Mouse (Mus musculus) ES-Bruce4 (cell line): Measurements from ENCODE around the gene Specc1l. TPM values are rescaled to one million over a fixed set of nuclear protein-coding genes. Genes with fewer than 3 reads are reported as not detected.
A peak's percentile ranks its signal among the peaks of the same experiment; 100 is the strongest.

Source experiments
- H3K27ac ChIP-seq: 2 replicates; pipeline ENCODE4 v1.5.1; 2012; ENCODE audit warnings: low read length, inconsistent platforms; ENCODE audit not compliant: insufficient read depth
- H3K27me3 ChIP-seq: 2 replicates; pipeline ENCODE4 v1.6.1; 2012; ENCODE audit warnings: mild to moderate bottlenecking, low read length, inconsistent platforms; ENCODE audit not compliant: control insufficient read depth, poor library complexity, insufficient read depth, severe bottlenecking
- H3K36me3 ChIP-seq: 2 replicates; pipeline ENCODE4 v1.6.1; 2012; ENCODE audit warnings: inconsistent platforms, mild to moderate bottlenecking, low read length, moderate library complexity; ENCODE audit not compliant: control insufficient read depth, poor library complexity, insufficient read depth, severe bottlenecking
- H3K4me1 ChIP-seq: one replicate; pipeline ENCODE4 v1.8.1; 2011; ENCODE audit warnings: low read length; ENCODE audit not compliant: control insufficient read depth, insufficient read depth
- H3K4me3 ChIP-seq: 2 replicates; pipeline ENCODE4 v1.5.1; 2011; ENCODE audit warnings: low read depth, mild to moderate bottlenecking, low read length
- H3K9ac ChIP-seq: 2 replicates; pipeline ENCODE4 v1.6.1; 2012; ENCODE audit warnings: low read depth, mild to moderate bottlenecking, inconsistent platforms; ENCODE audit not compliant: poor library complexity, severe bottlenecking
- H3K9me3 ChIP-seq: replicated peaks from 2 replicates; pipeline ENCODE4 v1.6.1; 2012; ENCODE audit warnings: mild to moderate bottlenecking, low read length, inconsistent platforms; ENCODE audit not compliant: control insufficient read depth, poor library complexity, insufficient read depth, severe bottlenecking
- CTCF ChIP-seq: IDR thresholded peaks from one replicate; pipeline ENCODE4 v1.8.1; 2011; ENCODE audit warnings: low read depth, low read length
- EP300 ChIP-seq: IDR thresholded peaks from 2 replicates; pipeline ENCODE4 v1.6.1; 2011; ENCODE audit warnings: low read depth, low read length; ENCODE audit not compliant: insufficient read depth
- POLR2A ChIP-seq: IDR thresholded peaks from one replicate; pipeline ENCODE4 v1.8.1; 2011; ENCODE audit warnings: low read length; ENCODE audit not compliant: insufficient read depth
- polyA plus RNA-seq: library from polyadenylated mRNA; stranded (reverse); fragments of >200 nt; gene quantifications from 2 replicates; pipeline ENCODE4 v1.2.4, GENCODE M21; 2011; ENCODE audit warnings: low read depth; ENCODE audit not compliant: missing spikeins, insufficient read depth, insufficient read length

Gene Specc1l
- 41.2 and 41.5 TPM in 2 replicates for polyA plus RNA-seq

DNA sequence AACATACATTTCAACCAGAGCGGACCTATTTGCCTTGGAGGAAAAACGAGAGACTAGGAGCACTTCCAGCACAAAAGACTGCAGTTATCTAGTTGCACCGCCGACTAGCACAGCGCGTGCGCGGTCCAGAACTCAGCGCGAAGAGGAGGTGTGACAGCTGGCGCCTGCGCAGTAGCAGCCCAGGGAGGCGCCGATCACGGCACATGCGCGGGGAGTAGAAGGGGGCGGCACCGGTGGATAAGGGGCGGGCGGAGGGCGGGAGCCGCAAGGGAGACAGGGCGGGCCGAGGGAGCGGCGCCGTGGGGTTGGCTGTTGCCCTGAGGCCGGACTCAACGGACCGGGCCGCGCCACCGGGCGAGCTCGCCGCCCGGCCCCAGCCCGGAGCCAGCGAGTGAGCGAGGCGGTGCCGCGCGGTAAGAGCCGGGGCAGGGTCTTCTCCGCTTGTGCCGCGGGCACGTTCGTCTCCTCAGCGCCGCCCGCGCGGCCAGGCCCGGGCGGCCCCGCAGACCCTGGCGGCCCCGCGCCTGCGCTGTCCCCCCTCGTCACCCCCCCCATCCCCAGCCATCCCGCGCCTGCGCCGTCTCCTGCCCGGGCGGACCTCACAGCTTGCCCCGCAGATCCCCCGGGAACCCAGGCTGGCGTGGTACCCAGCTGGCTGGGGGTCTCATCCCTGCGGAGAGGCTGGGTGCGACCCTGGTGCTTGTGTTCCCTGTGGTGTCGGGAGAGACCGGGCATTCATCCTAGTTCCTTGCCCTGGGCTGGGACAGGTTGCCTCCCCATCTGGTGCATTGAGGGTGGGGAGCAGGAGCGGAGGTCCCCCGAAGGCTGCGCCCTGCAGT lies at the start of gene Specc1l:
TSS of gene Specc1l (plus strand) at position 267 of the 839 bp plus-strand sequence.
- H3K27me3 ChIP-seq = no peaks in the 10 kb centered on the region
- no peaks in the 10 kb centered on the region for H3K36me3 ChIP-seq
- TF ChIP-seq CTCF (no peak), POLR2A (peak; percentile 83), EP300 (no peak)
- H3K27ac ChIP-seq = peak within 1 kb of the TSS; percentile 41
- H3K4me3 ChIP-seq = peak within 1 kb of the TSS; percentile 99
- no peaks in the 10 kb centered on the region for H3K9me3 ChIP-seq
- H3K4me1 ChIP-seq = peaks cover 1% of the 10 kb centered on the region
- H3K9ac ChIP-seq = peak within 1 kb of the TSS; percentile 93

DNA sequence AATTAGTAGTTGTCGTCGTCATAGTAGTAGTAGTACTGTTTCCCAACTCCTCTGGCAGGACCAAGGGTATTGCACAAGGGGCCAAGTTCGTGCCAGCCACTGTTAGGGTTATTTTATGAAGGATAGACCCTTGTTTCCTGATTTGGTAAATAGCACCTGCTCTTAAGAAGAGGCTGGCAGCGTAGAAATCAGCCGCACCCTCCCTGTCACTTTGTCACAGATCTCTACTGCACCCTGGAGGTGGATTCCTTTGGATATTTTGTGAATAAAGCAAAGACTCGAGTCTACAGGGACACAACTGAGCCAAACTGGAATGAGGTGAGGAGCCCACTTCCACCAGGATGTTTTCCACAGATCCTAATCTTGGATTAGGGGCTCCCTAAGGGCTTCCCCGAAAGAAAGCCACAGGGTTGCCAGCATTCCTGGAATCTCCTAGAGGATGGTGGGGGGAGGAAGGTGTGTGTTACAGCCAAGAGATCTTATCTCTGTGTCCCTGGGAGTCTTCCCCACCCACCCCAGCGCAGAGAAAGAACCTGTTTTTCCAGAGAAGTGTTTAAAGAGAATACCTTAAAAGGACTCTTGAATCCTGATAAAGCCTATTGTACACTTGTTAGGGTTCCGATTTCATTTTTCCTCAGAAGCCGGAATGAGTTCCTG lies 45.9 kb upstream of the Specc1l start:
- Histone ChIP-seq H3K4me3 (no peak overlapping the region), H3K36me3 (no peaks in the 10 kb centered on the region), H3K27ac (0 out of 2 replicates have a peak overlapping the region, but pooled peaks have one; percentile 20), H3K4me1 (peaks cover 2% of the 10 kb centered on the region), H3K9me3 (no peaks in the 10 kb centered on the region; the same call in 1 of the 2 replicates), H3K27me3 (no peaks in the 10 kb centered on the region), H3K9ac (no peak overlapping the region)
- TF ChIP-seq EP300 (no peak), CTCF (no peak), POLR2A (no peak)

DNA sequence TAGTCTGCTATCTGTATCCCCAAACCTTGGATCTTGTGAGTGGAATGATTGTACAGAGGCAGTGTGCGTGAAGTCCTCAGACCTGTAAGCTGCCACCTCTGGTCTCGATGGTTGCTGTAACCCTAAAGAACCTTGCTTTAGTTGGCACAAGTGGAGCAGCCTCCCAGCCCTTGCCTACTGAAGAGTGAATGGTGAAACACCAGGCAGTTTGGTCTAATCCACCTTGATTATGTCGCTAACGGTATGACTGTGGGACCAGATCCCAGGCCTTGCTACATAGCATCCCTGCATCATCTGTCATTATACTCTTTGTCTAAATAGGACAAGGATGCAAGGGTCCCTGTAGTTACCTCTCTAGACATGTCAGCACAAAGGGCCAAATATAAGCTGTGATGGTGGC lies 45.3 kb upstream of the Specc1l start:
- H3K27me3 ChIP-seq = no peaks in the 10 kb centered on the region
- TF ChIP-seq CTCF = no peak
- TF ChIP-seq POLR2A = no peak
- TF ChIP-seq EP300 = no peak
- no peak overlapping the region for H3K9ac ChIP-seq
- peaks cover 2% of the 10 kb centered on the region for H3K4me1 ChIP-seq
- H3K36me3 ChIP-seq = no peaks in the 10 kb centered on the region
- no peaks in the 10 kb centered on the region; the same call in 1 of the 2 replicates for H3K9me3 ChIP-seq
- H3K4me3 ChIP-seq = no peak overlapping the region
- peak overlapping the region; percentile 20; the same call in 1 of the 2 replicates for H3K27ac ChIP-seq

DNA sequence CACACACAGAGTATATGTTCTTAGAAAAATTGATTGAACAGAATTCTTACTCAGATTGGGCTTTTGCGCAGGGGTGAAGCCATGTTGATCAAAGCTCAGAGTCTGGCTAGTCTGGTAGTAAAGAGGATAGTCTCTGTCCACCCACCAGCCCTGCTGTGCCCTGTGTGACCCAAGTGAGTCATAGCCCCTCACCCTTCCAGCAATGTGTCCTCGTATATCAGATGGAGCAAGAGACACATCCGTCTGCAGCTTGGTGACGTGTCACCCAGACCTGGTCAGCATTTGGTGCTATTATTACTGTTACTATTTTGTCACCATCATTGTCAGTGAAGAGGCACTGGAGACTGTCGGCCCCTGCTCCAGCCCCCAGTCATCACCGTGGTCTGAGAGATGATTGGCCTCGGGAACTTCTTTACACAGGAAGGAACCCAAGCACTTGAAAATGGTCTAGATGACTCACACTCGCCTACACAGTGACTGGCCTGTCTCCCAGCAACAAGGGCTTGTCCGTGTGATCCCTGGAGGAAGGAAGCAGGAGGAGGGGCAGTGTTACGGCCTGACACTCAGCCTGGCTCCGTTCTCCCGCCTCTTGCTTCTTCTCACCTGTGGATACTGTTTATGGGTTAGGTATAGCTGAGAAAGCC lies 41.5 kb upstream of the Specc1l start:
- Histone ChIP-seq H3K36me3 (no peaks in the 10 kb centered on the region), H3K27me3 (no peaks in the 10 kb centered on the region), H3K4me1 (peaks cover 2% of the 10 kb centered on the region), H3K4me3 (no peak overlapping the region), H3K9me3 (no peaks in the 10 kb centered on the region), H3K27ac (no peak overlapping the region), H3K9ac (no peak overlapping the region)
- TF ChIP-seq CTCF (no peak), POLR2A (no peak), EP300 (no peak)

DNA sequence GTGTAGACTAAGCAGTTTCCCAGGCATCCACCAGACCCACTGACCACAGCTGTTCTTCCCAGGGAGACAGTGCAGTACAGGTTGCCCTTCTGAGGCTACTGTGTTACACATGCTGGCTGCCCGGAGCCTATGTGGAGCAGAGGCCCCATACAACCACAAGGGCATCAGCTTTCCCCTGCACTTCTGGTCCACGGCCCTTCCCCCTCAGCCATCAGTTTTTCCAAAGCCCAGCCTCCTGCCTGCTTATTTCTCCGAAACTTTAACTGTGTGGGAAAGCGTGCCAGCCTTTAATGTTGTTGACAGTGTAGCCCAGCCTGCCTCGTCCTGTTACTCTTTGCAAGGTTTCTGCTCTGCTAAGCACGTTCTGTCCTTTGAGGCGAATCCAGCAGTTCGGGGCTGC lies 38.8 kb upstream of the Specc1l start:
- TF ChIP-seq POLR2A = no peak
- TF ChIP-seq EP300 = no peak
- no peak for TF ChIP-seq CTCF
- no peaks in the 10 kb centered on the region for H3K36me3 ChIP-seq
- H3K9ac ChIP-seq = no peak overlapping the region
- no peaks in the 10 kb centered on the region for H3K9me3 ChIP-seq
- H3K27ac ChIP-seq = no peak overlapping the region
- H3K4me3 ChIP-seq = no peak overlapping the region
- H3K4me1 ChIP-seq = no peaks in the 10 kb centered on the region
- no peaks in the 10 kb centered on the region for H3K27me3 ChIP-seq

DNA sequence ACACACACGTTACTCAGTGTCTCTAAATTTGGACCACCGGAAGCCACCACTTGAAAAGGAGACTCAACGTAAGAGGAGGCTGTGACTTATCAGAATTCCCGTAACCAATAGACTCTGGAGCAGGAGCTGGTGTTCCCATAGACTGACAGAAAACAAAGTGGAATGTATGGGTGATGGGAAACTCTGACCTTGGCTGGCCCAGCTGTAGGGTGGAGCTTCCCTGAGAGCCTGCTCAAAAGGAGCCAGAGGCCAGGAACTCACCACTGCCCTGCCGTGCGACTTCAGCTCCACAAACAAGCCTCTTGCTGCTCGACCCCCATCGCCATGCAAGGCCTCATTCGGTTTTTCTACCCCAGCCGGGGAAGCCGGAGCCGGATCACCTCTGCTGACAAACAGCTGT lies 38.2 kb upstream of the Specc1l start:
- H3K36me3 ChIP-seq = no peaks in the 10 kb centered on the region
- no peak overlapping the region for H3K27ac ChIP-seq
- H3K9ac ChIP-seq = no peak overlapping the region
- H3K27me3 ChIP-seq = no peaks in the 10 kb centered on the region
- H3K4me3 ChIP-seq = no peak overlapping the region
- no peaks in the 10 kb centered on the region for H3K9me3 ChIP-seq
- no peak for TF ChIP-seq POLR2A
- TF ChIP-seq EP300 = no peak
- no peak for TF ChIP-seq CTCF
- no peaks in the 10 kb centered on the region for H3K4me1 ChIP-seq
